Mouse (Mus musculus) ES-CJ7 (cell line): ENCODE data around the gene Fancd2os.

Source experiments
- DNase-seq: peaks from one replicate; pipeline ENCODE4 v3.0.0; 2011; ENCODE audit warnings: low read depth, low spot score

Gene Fancd2os

DNA sequence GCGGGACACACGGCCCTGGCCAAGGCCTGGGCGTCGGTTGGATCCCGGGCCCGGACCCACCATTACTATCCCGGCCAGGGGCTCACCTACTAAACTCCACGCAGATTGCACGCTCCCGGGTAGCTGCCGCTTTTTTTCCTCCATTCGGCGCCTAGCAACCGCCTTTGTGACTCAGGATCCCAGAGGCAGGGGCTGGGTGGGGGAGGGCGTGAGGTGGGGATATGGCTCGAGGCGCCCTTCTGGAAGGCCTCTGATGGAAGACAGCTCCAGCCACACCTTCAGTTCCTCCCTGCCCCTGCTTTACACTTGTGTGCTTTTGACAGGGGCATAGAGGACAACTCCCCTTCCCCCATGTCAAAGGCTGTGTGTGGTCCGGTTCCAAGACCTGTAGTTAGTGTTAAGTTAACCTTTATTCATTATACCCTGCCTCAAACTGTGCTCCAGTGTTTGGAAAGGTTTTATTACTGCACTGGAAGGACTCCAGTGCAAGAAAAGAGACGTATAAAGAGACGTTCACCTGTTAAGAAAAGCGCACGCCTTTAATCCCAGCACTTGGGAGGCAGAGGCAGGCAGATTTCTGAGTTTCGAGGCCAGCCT is at the start of gene Fancd2os:
Gene Fancd2os (minus strand): TSS at position 173 of the 597 bp plus-strand sequence.
- peak; percentile 94 for DNase-seq

DNA sequence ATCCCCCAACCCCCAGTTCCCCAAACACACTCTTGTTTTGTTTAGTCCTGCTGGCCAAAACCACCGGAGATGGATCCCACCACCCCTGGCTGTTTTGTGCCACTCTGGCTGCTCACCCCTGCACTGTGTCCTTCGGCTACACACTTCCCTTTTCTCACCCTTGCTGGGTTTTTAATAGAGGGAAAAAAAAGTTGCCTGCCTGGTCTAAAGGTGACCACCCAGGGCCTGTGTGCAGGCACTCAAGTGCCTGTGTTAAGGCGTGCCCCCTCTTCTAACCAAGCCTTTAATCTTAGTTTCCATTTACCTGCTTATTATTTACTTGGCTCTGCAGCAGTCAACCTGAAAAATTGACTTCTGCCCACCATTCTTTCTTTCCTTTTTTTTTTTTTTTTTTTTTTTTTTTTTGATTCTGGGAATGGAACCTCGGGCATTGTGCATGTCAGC is 49.7 kb upstream of the Fancd2os start:
- no peak for DNase-seq

DNA sequence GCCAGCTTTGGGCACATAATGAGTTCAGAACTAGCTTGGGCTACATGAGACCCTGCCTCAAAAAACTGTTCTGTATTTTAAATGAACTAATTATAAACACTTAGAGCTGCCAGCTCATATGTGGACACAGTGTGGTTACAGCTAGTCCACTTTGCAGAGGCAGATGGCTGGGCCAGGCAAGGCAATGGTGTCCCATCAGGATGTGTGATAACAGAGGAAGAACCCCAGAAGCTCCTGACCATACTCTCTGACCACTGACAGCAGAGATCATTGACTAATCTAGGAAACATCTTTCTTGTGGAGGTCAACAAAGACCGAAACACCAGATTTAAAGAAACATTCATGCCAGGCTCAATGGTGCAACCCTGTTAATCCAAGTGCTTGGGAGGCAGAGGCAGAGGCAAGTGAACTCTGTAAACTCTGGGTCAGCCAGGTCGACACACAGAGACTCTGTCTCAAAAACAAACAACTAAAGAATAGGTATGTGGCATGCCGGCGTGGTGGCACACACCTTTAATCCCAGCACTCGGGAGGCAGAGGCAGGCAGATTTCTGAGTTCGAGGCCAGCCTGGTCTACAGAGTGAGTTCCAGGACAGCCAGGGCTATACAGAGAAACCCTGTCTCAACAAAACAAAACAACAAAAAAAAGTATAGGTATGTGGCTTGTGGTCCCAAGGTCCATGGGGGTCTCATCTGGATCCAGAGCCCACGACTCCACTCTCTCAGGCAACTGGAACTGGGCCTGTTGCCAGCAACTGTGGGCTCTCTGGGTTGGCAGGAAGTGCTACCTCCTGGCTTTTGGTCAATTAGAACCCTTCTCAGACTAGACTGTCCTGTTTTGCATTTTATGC is 49.1 kb upstream of the Fancd2os start:
- DNase-seq = no peak

DNA sequence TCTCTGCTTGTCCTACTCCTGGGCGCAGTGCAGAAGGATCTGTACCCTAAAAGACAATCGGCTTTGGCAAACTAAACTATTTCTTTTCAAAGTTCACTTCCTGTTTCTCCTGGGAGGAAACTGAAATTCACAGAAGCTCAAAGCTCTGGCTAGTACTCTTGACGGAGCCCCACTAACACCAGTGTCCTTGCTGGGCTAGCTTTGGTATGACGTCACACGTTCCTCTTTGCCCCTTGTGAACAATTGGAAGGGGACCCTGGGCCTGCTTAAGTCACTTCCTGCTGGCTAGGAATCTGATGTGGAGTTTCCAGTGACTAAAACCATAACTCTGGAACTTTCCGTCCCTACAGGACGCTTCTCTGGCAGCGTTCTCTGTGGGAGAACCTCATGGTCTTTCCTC is 44.3 kb upstream of the Fancd2os start:
- DNase-seq = no peak

DNA sequence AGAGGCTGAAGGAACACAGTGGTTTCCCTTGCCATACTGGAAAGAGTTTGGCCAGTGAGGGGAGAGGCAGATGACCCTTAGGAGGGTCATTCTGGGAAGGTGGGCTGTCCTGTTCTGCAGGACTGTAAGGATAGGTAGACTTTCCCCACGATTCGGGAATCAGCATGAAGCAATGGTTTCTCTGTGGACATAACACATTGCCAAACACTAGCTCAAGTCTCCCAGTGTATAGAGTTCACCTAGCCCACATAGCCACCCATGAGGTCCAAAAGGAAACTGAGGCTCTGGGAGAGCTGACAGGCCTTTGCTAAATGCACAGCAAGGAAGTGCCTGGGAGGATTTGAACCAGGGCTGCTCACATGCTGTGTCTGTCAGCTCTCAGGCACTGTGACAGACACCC is 43.5 kb upstream of the Fancd2os start:
- DNase-seq = no peak

DNA sequence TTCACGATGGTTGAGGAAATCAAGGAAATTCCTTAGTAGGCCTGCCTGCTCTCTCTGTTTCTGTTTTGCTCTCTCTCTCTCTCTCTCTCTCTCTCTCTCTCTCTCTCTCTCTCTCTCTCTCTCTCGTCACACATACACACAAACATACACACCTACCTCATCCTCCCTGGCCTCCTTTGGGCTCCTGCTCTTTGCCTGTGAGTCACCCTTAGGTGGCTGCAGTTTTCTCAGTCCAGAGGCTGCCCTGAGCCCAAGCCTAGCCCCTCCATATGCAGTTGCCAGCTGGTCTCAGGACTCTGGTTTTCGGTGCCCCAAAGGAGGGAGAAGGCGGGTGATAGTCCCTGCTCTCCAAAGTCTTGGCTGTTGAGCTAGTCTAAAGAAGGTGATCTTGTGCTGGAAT is 42.5 kb upstream of the Fancd2os start:
- no peak for DNase-seq

DNA sequence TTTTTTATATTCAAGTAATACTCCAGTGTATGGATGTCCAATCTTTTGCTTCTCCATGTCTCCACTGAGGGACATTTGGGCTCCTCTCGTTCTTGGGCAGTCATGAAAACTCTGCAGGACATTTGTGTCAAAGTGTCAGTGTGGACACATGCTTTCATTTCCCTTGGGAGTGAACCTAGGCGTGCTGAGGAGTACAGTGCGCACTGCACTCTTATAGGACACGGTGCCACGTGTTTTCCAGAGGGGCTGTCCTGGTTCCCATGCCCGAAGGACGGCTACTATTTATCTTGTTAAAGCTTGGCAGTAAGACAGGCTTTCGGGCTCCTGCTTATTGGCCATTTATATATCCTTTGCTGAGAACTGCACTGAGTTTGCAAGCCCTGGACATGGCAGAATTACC is 42.1 kb upstream of the Fancd2os start:
- DNase-seq = no peak

DNA sequence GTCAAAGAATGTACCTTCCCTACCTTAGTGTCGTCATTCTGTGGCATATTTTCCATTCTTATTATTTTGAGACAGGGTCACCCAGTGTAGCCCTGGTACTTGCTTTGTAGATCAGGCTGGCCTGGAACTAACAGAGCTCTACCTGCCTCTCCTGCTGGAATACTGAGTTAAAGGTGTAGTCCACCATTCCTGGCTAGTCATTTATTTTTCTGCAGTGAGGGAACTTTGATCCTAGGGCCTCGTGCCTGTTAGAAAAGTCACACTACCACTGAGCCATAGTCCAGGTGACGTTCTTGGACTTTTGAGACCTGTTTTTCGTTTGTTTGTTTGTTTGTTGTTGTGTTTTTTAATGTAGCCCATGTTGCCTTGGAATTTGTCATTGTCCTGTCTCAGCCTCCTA is 38.7 kb upstream of the Fancd2os start:
- no peak for DNase-seq

DNA sequence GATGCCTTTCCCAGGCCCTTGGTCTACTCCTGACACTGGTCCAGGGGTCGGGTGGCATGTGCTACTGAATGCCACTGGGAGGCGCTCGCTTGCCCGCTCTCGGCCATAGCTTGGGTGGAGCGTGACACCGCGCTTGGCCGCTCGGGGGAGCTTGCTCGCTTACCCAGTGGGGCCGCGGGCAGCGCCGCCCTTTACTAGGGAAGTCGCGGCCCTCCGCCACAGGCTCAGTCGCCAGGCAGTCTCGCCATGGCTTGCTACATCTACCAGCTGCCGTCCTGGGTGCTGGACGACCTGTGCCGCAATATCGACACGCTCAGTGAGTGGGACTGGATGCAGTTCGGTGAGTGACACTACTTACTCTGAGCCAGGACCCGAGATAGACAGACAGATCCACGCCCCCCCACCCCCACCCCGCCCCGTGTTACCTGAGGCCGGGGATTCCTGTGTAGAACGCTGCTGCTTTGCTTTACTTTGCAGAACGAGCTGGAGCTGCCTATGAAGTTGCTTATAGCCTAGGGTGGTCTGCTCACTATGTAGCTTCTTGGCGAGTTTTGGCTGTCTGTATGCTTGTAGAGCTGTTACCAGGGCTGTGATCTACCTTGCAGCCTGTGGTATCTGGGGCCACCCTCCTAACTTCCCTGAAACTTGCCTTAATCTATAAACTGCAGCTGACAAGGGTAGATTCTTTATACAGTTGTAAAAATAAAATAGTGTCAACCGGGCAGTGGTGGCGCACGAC is 38.0 kb upstream of the Fancd2os start, which contains the start of gene Irak2:
Gene Irak2 (plus strand): TSS at position 166 of the 739 bp plus-strand sequence.
- peak; percentile 96 for DNase-seq

DNA sequence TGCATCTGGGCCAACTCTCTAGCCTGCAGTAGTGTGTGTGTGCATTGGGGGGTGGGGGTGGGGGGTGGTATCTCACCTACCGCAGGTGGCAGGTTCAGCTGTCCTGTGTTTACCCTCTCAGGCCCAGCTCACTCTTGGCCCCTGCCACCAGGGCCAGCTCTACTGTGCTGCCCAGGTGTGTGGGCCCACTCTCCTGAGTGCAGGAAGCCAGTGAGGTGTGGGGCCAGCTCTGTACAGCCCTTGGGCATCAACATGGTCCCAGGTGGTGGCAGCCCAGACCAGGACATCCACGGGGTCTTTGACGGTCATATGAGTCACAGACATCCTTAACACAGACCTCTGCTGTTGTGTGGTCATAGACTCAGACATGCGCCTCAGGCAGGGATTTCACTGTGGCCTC is 32.3 kb upstream of the Fancd2os start:
- DNase-seq = no peak

DNA sequence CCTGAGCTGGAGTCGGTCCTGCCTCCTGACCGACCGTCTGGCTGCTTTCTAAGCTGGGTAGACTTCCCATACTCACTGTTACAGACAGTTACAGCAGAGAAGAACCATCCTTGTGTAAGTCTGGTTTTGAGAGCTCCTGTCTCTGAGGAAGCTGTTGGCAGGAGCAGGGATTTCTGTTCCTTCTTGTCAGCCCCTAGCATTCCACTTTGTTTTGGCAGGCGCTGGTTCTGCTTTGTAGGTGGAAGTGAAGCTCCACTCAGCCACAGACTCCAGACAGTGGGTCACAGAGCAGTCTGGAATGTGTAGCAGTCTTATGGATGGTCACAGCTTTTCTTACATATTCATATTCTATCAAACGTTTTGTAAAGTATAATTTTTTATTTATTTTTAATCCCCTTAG is 29.8 kb upstream of the Fancd2os start:
- DNase-seq = no peak

DNA sequence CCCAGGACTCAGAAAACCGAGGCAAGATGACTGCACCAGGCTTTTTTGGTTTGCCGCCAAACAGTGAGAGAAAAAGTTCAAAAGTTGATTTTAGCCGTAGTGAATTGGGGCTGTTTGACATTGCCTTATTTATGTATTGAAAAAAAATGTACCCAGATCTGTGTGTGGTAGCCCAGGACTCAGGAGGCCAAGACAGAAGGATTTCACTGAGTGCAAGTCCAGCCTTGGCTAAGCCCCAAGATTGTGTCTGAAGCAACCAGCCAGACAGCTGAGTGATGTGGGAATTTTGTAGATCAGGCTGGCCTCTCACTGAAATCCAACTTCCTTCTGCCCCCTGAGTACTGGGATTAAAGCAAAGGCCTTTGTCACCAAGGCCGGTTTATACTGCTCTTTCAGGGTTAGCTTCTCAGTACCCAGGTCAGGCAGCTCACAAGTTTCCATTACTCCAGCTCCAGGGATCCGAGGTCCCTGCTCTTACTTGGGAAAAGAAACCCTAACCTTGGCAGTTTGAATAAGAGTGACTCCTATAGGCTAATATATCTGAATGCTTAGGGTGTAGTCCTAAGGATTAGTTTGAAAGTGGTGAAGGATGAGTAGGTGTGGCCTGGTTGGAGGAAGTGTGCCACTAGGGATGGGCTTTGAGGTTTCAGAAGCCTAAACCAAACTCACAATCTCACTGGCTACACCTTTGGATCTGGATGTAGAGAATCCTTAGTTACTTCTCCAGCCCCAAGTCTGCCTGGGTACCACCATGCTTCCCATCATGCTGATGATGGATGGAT is 24.7 kb upstream of the Fancd2os start:
- DNase-seq = peak; percentile 34

DNA sequence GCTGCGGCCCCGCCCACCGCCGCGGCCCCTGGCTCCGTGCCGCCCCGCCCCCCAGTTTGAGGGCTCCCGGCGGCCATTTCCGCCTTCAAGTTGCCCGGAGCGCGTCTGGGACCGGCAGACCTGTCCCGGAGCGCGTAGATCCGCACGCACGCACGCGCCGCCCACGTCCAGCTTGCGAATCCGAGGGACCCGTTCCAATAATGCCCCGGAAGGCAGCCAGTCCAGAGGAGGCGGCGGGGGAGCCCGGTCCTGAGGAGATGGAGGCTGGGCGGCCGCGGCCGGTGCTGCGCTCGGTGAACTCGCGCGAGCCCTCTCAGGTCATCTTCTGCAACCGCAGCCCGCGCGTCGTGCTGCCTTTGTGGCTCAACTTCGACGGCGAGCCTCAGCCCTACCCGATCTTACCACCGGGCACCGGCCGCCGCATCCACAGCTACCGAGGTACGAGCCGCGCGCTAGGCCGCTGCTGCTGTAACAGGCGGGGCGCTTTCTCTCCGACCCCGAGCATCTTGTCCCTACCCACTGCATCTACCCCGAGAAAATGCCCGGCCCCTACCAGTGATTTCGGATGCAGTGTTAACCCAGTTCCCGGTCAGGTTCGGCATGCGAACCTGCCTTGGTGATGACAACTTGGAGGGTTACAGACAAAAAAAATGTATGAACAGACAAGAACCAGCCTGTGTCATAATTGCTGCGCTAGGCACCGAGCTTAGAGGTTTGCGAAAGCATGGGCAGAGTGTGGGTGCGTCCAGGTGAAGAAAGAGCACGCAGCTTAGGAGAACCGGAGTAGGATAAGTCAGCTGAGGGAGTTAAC is 23.6 kb upstream of the Fancd2os start, which contains the start of gene Vhl:
Gene Vhl (plus strand): TSS at position 19 of the 811 bp plus-strand sequence.
- peak; percentile 79 for DNase-seq

DNA sequence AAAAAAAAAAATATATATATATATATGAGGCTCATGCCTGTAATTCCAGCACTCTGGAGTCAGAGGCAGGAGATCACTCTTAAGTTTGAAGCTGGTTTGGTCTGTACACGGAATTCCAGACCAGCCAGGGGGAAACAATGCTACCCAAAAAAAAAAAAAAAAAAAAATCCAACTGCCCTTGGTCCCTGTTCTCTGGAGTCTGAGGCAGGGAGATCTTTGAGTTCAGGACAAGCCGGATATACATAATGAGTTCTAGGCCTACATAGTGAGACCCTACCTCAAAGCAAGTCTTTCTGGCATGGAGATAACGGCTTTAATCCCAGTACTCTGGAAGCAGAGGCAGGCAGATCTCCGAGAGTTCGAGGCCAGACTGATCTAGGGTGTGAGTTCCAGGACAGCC is 22.9 kb upstream of the Fancd2os start:
- DNase-seq = peak; percentile 37

DNA sequence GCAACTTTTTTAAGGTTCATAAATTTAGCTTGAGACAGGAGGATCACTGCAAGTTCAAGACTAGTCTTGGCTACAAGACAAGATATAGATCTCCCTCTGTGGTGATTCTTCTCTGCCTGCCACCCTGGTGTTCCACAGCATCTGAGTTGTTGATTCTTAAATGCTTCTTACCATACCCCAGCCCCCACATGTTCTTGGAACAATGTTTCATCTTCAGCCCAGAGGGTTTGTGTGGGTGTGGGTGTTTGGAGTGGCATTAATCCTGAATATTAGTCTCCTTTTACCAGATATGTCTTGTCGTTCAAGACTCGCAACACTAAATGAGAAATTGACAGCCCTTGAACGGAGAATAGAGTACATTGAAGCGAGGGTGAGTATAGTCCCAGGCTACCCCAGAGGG is 15.0 kb upstream of the Fancd2os start:
- no peak for DNase-seq

DNA sequence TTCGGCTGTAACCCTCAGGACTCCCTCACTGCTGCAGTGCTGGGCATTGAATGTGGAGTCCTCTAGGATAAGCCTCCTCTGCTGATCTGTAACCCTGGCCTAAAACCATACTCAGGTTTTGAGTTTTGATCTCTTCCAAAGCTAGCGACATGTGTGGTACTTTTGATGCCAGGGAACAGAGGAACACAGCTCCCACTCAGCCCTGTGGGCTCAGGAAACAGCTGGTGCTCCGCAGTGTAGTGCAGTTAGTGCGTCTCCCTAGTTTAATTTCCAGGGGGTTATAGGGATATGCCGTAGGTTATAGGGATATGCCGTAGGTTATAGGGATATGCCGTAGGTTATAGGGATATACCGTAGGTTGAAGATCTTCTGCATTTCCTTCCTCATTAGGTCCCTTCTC is 14.5 kb upstream of the Fancd2os start:
- no peak for DNase-seq

DNA sequence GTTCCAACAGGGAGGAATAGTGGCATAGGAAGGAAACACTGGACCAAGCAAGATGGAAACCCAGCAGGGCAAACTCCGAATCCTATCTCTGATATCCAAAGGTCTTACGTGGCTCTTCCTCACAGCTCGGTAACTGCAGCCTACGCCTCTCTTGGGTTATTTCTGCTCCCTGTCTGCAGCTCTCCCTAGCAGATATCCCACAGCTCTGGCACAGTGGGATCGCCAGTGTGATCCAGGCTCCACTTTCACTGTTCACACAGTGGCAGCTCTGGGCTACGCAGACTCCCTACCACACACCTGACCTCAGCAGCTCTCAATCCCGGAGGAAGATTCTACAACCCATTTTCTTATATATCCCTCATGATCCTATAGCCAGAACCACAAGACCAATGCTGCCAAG is 13.6 kb upstream of the Fancd2os start:
- DNase-seq = no peak

DNA sequence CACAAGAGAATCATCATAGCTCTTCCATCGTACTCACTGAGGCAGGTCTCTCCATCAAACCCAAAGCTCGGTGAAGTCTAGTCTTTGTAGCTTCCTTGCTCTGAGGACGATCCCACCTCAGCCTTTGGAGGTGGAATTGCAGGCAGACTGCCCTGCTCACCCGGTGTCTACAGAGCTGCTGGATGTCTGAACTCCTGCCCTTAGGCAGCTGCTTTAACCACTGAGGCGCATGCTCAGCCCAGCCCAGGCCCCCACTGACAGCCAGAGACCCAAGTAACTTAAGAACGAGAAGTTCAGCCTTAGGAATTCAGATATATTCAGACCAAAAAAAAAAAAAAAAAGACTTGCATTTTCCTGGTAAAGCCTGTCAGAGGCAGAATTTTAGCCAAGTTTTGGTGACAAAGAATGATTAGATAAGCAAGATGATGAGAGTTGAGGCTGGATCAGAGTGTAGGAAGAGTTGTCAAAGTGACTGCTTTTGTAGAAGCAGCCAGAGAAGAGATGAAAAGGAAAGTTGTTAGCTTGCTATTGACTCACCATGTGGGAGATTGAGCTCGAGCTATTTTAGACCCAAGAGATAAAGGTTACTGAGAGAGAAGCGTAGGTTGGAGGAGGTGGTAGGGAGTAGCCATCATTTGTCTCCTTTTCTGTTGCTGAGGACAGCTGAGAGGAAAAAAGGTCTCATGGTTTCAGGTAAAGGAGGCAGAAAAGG is 11.9 kb upstream of the Fancd2os start:
- no peak for DNase-seq

DNA sequence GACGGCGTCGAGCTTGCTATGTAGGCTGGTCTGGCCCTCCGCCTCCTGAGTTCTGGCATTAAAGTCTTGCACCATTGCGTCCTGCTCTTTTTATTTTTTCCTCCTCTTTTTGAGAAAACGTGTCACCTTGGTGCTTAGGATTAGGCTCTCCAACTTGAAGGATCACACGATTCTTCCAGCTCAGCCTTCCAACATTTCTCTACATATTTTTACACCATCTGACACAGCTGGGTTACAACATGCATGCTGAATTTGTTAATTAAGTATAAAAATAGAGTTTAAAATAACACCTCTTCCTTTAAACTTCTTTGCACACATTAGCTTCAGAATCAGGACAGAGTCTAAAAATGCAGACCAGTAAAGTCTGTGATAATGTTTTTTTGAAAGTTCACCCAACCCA is 8.8 kb upstream of the Fancd2os start:
- no peak for DNase-seq

DNA sequence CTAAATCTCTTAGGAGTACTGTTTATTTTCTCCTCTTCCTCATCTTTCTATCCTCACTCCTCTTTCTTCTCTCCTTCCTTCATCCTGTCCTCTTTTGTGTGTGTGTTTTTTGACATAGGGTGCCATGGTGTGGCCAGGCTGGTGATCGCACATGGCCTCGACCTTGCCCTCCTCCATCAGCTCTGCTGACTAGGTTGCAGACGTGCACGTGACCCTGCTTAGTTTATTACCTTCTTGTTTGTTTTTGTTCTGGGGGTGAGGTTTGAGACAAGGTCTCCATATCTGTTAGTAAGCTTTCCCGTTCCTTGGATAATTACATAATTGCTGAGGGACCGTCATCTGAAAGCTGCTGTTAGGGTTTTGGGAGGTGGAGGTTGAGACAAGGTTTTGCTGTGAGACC is 8.4 kb upstream of the Fancd2os start:
- DNase-seq = no peak
